Mouse (Mus musculus) left cerebral cortex, adult 18-20 months (tissue): ENCODE results near the gene Zmat1. TPM values are rescaled to one million over a fixed set of nuclear protein-coding genes. Genes with fewer than 3 reads are reported as not detected.
"Not testable (repeated sequence)": the region's sequence is repeated elsewhere in the genome, so short reads cannot be mapped to it uniquely, and the experiment has no call there.

Experiments used
- DNase-seq, 2 experiments: peaks; one replicate each; pipeline ENCODE4 v3.0.0; 2021 to 2022; ENCODE audit warnings: low spot score in 2 of 2, mixed read lengths in 1 of 2
- long read RNA-seq, 2 experiments: library from polyadenylated mRNA; stranded (forward); transcript quantifications; one replicate each; pipeline ENCODE4 v2.0.0; 2021
- total RNA-seq, 2 experiments: library from RNA; stranded (reverse); gene quantifications; 2 replicates each; pipeline ENCODE4 v1.2.3; 2021

The Zmat1 gene
- 10 to 100 TPM; 10.3 to 12.5 TPM for total RNA-seq
- long read RNA-seq, experiment 1, partial matches to known transcripts: 0 of 5 reads
- long read RNA-seq, experiment 1, other reads (novel, unspliced or antisense): 2 of 5 reads
- long read RNA-seq, experiment 2, partial matches to known transcripts: 1 of 4 reads
- long read RNA-seq, experiment 2, other reads (novel, unspliced or antisense): 0 of 4 reads

GRCm38 (mm10) chrX:135008720-135009470 is at the start of gene Zmat1:
Zmat1 (minus strand) TSS chrX:135009209.
- peak; percentile 74 to 84 for DNase-seq

DNA sequence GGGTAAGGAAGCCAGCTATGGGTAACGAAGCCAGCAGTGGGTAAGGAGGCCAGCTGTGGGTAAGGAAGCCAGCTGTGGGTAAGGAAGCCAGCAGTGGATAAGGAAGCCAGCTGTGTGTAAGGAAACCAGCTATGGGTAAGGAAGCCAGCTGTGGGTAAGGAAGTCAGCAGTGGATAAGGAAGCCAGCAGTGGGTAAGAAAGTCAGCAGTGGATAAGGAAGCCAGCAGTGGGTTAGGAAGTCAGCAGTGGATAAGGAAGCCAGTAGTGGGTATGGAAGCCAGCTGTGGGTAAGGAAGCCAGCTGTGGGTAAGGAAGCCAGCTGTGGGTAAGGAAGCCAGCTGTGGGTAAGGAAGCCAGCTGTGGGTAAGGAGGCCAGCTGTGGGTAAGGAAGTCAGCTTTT is 44.9 kb upstream of the Zmat1 start:
- DNase-seq: not testable (repeated sequence)

DNA sequence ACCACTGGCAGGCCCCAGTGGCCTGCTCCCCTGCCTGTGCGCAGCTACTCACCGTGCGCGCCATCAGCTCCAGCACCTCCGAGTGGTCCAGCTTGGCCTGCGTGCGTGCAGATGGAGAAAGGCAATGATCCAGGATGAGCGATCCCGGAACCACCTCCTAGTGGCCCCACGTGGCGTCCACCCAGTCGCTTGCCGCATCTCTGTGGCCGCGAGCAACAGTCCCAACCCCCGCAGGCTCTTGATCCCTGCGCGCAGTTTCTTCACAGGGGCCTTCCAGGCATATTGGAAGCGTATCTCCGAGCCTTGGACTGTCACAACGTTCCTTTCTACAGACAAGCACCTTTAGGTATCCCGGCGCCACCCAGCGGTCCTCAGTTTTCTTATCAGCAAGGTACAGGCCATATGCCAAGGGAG is 27.0 kb upstream of the Zmat1 start:
- peak; percentile 12 to 36 for DNase-seq

- no peak for DNase-seq
These were observed 16.1 kb upstream of the Zmat1 start for GRCm38 (mm10) chrX:135025135-135025534.

DNA sequence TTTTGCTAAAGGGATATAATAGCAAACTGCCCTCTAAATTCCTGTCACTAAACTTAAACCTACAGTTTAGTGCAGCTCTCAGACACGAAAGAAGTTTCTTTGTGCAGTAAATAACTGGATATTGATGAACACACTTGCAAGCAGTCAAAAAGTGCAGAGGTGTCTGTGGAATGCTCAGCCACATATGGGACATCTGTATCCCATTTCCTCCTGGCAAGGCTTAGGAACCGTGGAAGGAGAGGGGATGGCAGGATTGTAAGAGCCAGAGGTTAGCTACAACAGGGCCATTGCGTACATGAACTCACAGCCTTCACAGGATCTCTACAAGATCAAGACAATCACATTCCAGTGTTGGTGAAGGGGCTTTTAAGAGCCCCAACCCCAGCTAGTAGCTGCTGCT is 2.4 kb upstream of the Zmat1 start:
- DNase-seq: no peak

DNA sequence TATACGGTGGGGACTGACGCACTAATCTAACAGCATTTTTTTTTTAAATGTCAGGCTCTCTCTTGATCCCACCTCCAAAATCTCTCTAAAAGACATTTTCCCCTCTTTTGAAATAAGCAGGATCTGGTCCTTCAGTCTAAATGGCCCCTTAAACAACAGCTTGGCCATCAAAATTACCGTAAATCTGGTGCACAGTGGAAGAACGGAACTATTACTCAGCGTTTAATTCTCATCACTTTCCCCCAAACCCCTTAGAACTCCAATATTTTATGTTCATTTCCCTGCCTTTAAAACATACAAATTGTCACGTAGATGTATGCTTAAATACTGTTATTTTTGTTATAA is 434 bp upstream of the Zmat1 start:
- no peak for DNase-seq

DNA sequence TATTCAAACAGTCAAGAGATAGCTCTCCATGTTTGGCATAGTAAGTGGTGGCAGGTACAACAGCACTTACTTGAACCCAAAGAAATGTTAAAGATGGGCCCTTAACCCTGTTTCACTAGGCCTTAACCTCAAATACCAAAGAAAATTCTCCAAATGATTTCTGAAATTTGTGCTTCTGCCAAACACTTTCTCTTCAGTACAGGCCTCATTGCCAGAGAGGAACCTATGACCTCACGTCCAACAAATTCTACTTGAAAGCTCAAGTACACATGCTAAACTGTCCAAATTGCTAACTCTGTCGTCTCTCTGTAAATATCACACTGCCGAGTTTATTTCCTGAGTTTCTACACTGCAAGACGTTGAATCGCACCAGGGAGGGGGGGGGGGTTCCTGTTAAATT is 988 bp downstream of the Zmat1 start:
- no peak for DNase-seq

DNA sequence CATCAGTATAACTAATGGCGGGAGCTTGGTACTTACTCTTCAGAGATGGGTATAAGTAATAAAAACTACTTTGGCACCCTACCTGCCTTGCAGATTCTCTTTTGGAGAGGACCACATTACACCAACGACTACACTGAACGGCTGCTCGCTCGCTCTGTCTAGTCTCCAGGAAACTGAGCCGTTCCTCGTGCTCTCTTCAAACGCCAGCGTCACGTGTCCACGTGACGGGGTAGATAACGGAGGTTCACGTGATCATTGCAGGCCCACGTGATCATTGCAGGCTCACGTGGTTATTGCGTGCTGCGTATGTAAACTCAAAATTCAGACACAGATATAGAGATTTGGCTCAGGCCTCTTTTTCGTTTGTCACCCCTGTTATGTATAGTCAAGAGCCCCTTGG is 44.5 kb downstream of the Zmat1 start, which contains the start of gene Nxf2:
Gene Nxf2, minus strand, starts transcription at position 209 of the 400 bp plus-strand sequence.
- no peak for DNase-seq

GRCm38 (mm10) chrX:134963305-134964094 is 45.5 kb downstream of the Zmat1 start:
- peak; percentile 39 to 51 for DNase-seq

- peak; percentile 13 to 40 for DNase-seq
These were observed 78.6 kb downstream of the Zmat1 start for GRCm38 (mm10) chrX:134930361-134930760.

- DNase-seq: no peak
These were observed 79.1 kb downstream of the Zmat1 start for GRCm38 (mm10) chrX:134929927-134930326.

DNA sequence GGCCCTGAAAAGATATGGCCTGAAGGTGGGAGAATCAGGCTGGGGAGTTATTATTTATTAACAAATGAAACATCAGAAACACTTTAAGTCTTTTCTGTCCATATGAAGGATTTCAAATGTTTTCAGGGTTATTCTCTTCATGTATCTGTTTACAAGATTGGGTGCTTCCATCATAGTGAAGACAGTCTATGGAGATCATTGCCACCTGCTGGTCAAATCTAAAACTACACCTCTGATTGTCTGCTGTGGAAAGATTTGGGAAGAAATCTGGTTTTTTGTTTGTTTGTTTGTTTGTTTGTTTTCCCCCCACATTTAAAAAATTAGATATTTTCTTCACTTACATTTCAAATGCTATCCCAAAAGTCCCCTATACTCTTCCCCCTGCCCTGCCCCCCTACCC is 84.0 kb downstream of the Zmat1 start:
- DNase-seq: peak; percentile 18 to 40

- DNase-seq: no peak
These were observed 85.2 kb downstream of the Zmat1 start for GRCm38 (mm10) chrX:134923675-134924424.

Other genes starting within 250 kb of the Zmat1 start
- gene Armcx2, start 200.0 kb downstream of the Zmat1 start, total RNA-seq: 10 to 100 TPM; 87.5 to 94.1 TPM
- gene Nxf2, start 44.5 kb downstream of the Zmat1 start, total RNA-seq: not detected
- gene Gm15023, start 168.4 kb upstream of the Zmat1 start, total RNA-seq: not detected
- 100 to 1,000 TPM; 102 to 126 TPM for gene Tceal6, start 201.5 kb upstream of the Zmat1 start, total RNA-seq